Mouse (Mus musculus) midbrain, embryonic 12.5 days (tissue): ENCODE data around the gene D17Wsu92e. TPM values are rescaled to one million over a fixed set of nuclear protein-coding genes. Genes with fewer than 3 reads are reported as not detected.

Experiments
- ATAC-seq: fragments of 200-750 bp; cut with Nextera tagmentation; 2 replicates; pipeline ENCODE4 v1.8.0; 2017; ENCODE audit warnings: low read depth, moderate TSS enrichment, moderate library complexity; ENCODE audit not compliant: low FRiP score
- H3K27ac ChIP-seq: fragments of 300-500 bp; sonication (generic); replicated peaks from 2 replicates; pipeline ENCODE4 v1.5.1; 2016; ENCODE audit warnings: mild to moderate bottlenecking
- H3K27me3 ChIP-seq: fragments of 300-500 bp; sonication (generic); 2 replicates; pipeline ENCODE4 v1.6.1; 2016; ENCODE audit warnings: mild to moderate bottlenecking
- H3K36me3 ChIP-seq: fragments of 300-500 bp; sonication (generic); 2 replicates; pipeline ENCODE4 v1.6.1; 2016
- H3K4me1 ChIP-seq: fragments of 300-500 bp; sonication (generic); 2 replicates; pipeline ENCODE4 v1.6.1; 2016
- H3K4me2 ChIP-seq: fragments of 300-500 bp; sonication (generic); replicated peaks from 2 replicates; pipeline ENCODE4 v1.6.1; 2016; ENCODE audit warnings: mild to moderate bottlenecking, moderate library complexity
- H3K4me3 ChIP-seq: fragments of 300-500 bp; sonication (generic); 2 replicates; pipeline ENCODE4 v1.5.1; 2016; ENCODE audit warnings: mild to moderate bottlenecking
- H3K9ac ChIP-seq: fragments of 300-500 bp; sonication (generic); replicated peaks from 2 replicates; pipeline ENCODE4 v1.6.1; 2016; ENCODE audit warnings: mild to moderate bottlenecking, moderate library complexity
- H3K9me3 ChIP-seq: fragments of 300-500 bp; sonication (generic); 2 replicates; pipeline ENCODE4 v1.6.1; 2016; ENCODE audit warnings: mild to moderate bottlenecking
- WGBS: fragments of 180-500 bp; shearing (Covaris S2); methylation state at CpG from one replicate; pipeline ENCODE4 v1.1.7; 2016; 5-methylcytosine and 5-hydroxymethylcytosine counted together
- polyA plus RNA-seq: library from polyadenylated mRNA; unstranded; fragments of >200 nt; fragmentation: Nextera tagmentation; extraction: Ambion mirVana; gene quantifications from 2 replicates; pipeline ENCODE4 v1.2.1, GENCODE M21; 2016

D17Wsu92e gene
- 12.4 and 12.9 TPM in 2 replicates for polyA plus RNA-seq

GRCm38 (mm10) chr17:27820568-27821406 is at the start of gene D17Wsu92e:
Gene D17Wsu92e (minus strand): TSS chr17:27820648.
- peak within 1 kb of the TSS; percentile 99 for H3K9ac ChIP-seq
- H3K27me3 ChIP-seq, result no peaks in the 10 kb centered on the region
- no peaks in the 10 kb centered on the region for H3K36me3 ChIP-seq
- peak within 1 kb of the TSS; percentile 82 for H3K27ac ChIP-seq
- H3K9me3 ChIP-seq, result no peaks in the 10 kb centered on the region
- peak; percentile 95 for ATAC-seq
- peak within 1 kb of the TSS; percentile 99 for H3K4me3 ChIP-seq
- peak within 1 kb of the TSS; percentile 97 for H3K4me2 ChIP-seq
- H3K4me1 ChIP-seq, result peaks cover 31% of the 10 kb centered on the region
- 2% methylated on average over 46 of the region's 56 CpGs for WGBS

GRCm38 (mm10) chr17:27866737-27867136 is 46.3 kb upstream of the D17Wsu92e start:
- H3K9ac ChIP-seq, result no peak overlapping the region
- no peaks in the 10 kb centered on the region for H3K9me3 ChIP-seq
- no peak for ATAC-seq
- no peak overlapping the region for H3K4me3 ChIP-seq
- no peak overlapping the region for H3K27ac ChIP-seq
- no peaks in the 10 kb centered on the region for H3K4me1 ChIP-seq
- no peaks in the 10 kb centered on the region for H3K36me3 ChIP-seq
- 94% methylated on average over 4 of the region's 4 CpGs for WGBS
- no peak overlapping the region for H3K4me2 ChIP-seq
- no peaks in the 10 kb centered on the region for H3K27me3 ChIP-seq

GRCm38 (mm10) chr17:27865461-27865860 is 45.0 kb upstream of the D17Wsu92e start:
- Histone ChIP-seq H3K4me1 (no peaks in the 10 kb centered on the region), H3K9ac (no peak overlapping the region), H3K27ac (no peak overlapping the region), H3K36me3 (no peaks in the 10 kb centered on the region), H3K4me3 (no peak overlapping the region), H3K4me2 (no peak overlapping the region), H3K27me3 (no peaks in the 10 kb centered on the region), H3K9me3 (no peaks in the 10 kb centered on the region)
- ATAC-seq, result no peak
- 80% methylated on average over 2 of the region's 2 CpGs for WGBS

- H3K4me2 ChIP-seq, result 0 out of 2 replicates have a peak overlapping the region, but pooled peaks have one; percentile 87
Observed at GRCm38 (mm10) chr17:27859131-27859530, 38.7 kb upstream of the D17Wsu92e start.

GRCm38 (mm10) chr17:27857649-27858475 is 37.4 kb upstream of the D17Wsu92e start:
- Histone ChIP-seq H3K4me2 (peak overlapping the region; percentile 87), H3K9ac (peak overlapping the region; percentile 89), H3K9me3 (no peaks in the 10 kb centered on the region), H3K27me3 (no peaks in the 10 kb centered on the region), H3K27ac (no peak overlapping the region), H3K4me3 (peak overlapping the region; percentile 84), H3K4me1 (peaks cover 23% of the 10 kb centered on the region), H3K36me3 (peaks cover 13% of the 10 kb centered on the region)
- 61% methylated on average over 11 of the region's 11 CpGs for WGBS
- no peak for ATAC-seq

More at GRCm38 (mm10) chr17:27859131-27859530, 38.7 kb upstream of the D17Wsu92e start:
- H3K36me3 ChIP-seq, result peaks cover 2% of the 10 kb centered on the region; the same call in 1 of the 2 replicates
- no peaks in the 10 kb centered on the region for H3K9me3 ChIP-seq
- WGBS, result 56% methylated on average over 2 of the region's 2 CpGs
- H3K4me1 ChIP-seq, result peaks cover 23% of the 10 kb centered on the region
- no peak overlapping the region for H3K4me3 ChIP-seq
- H3K27me3 ChIP-seq, result no peaks in the 10 kb centered on the region
- no peak overlapping the region for H3K27ac ChIP-seq
- peak overlapping the region; percentile 24; the same call in 1 of the 2 replicates for H3K9ac ChIP-seq
- ATAC-seq, result no peak

GRCm38 (mm10) chr17:27856798-27857648 is 36.6 kb upstream of the D17Wsu92e start:
- H3K36me3 ChIP-seq, result peaks cover 21% of the 10 kb centered on the region
- peak overlapping the region; percentile 87 for H3K4me2 ChIP-seq
- H3K9ac ChIP-seq, result peak overlapping the region; percentile 89
- no peaks in the 10 kb centered on the region for H3K27me3 ChIP-seq
- peak overlapping the region; percentile 84 for H3K4me3 ChIP-seq
- no peaks in the 10 kb centered on the region for H3K9me3 ChIP-seq
- 2% methylated on average over 50 of the region's 52 CpGs for WGBS
- peak overlapping the region; percentile 83 for H3K27ac ChIP-seq
- peaks cover 23% of the 10 kb centered on the region for H3K4me1 ChIP-seq
- ATAC-seq, result peak; percentile 66

GRCm38 (mm10) chr17:27856265-27856797 is 35.9 kb upstream of the D17Wsu92e start, which contains the start of gene Uhrf1bp1:
Gene Uhrf1bp1 (plus strand): TSS chr17:27856441.
- peak; percentile 84 for ATAC-seq
- no peaks in the 10 kb centered on the region for H3K27me3 ChIP-seq

GRCm38 (mm10) chr17:27851076-27851475 is 30.6 kb upstream of the D17Wsu92e start:
- ATAC-seq, result no peak
- WGBS, result 82% methylated on average over 3 of the region's 3 CpGs

More at GRCm38 (mm10) chr17:27856265-27856797, 35.9 kb upstream of the D17Wsu92e start, which contains the start of gene Uhrf1bp1:
- Histone ChIP-seq H3K9ac (peak within 1 kb of the TSS; percentile 89), H3K27ac (peak within 1 kb of the TSS; percentile 83), H3K4me3 (peak within 1 kb of the TSS; percentile 84), H3K4me2 (peak within 1 kb of the TSS; percentile 87), H3K4me1 (peaks cover 23% of the 10 kb centered on the region), H3K36me3 (peaks cover 26% of the 10 kb centered on the region), H3K9me3 (no peaks in the 10 kb centered on the region)
- WGBS, result under 1% methylated on average over 50 of the region's 54 CpGs

GRCm38 (mm10) chr17:27848351-27848750 is 27.9 kb upstream of the D17Wsu92e start:
- no peak for ATAC-seq
- no peaks in the 10 kb centered on the region for H3K27me3 ChIP-seq
- peaks cover 93% of the 10 kb centered on the region for H3K36me3 ChIP-seq
- no peaks in the 10 kb centered on the region for H3K9me3 ChIP-seq
- H3K4me3 ChIP-seq, result no peak overlapping the region
- 96% methylated on average over 1 of the region's 1 CpGs for WGBS
- no peak overlapping the region for H3K4me2 ChIP-seq
- H3K9ac ChIP-seq, result no peak overlapping the region
- H3K27ac ChIP-seq, result no peak overlapping the region
- H3K4me1 ChIP-seq, result no peaks in the 10 kb centered on the region

More at GRCm38 (mm10) chr17:27851076-27851475, 30.6 kb upstream of the D17Wsu92e start:
- no peaks in the 10 kb centered on the region for H3K27me3 ChIP-seq
- no peak overlapping the region for H3K4me3 ChIP-seq
- no peaks in the 10 kb centered on the region for H3K9me3 ChIP-seq
- H3K9ac ChIP-seq, result no peak overlapping the region
- no peak overlapping the region for H3K27ac ChIP-seq
- no peak overlapping the region for H3K4me2 ChIP-seq
- H3K4me1 ChIP-seq, result no peaks in the 10 kb centered on the region
- H3K36me3 ChIP-seq, result peaks cover 78% of the 10 kb centered on the region

- peak overlapping the region; percentile 80 for H3K9ac ChIP-seq
- H3K36me3 ChIP-seq, result peaks cover 25% of the 10 kb centered on the region
- H3K4me1 ChIP-seq, result peaks cover 10% of the 10 kb centered on the region
- H3K27ac ChIP-seq, result peak overlapping the region; percentile 58
- no peaks in the 10 kb centered on the region for H3K9me3 ChIP-seq
- H3K27me3 ChIP-seq, result peaks cover 17% of the 10 kb centered on the region; the same call in 1 of the 2 replicates
- 2% methylated on average over 35 of the region's 35 CpGs for WGBS
- H3K4me3 ChIP-seq, result peak overlapping the region; percentile 87
- H3K4me2 ChIP-seq, result peak overlapping the region; percentile 75
- ATAC-seq, result peak; percentile 98
Observed at GRCm38 (mm10) chr17:27839469-27840252, 19.2 kb upstream of the D17Wsu92e start.
